Mouse (Mus musculus) stomach, embryonic 15.5 days (tissue): Measurements from ENCODE around the gene Pttg1ip. TPM values are rescaled to one million over a fixed set of nuclear protein-coding genes. Genes with fewer than 3 reads are reported as not detected.
A peak's percentile ranks its signal among the peaks of the same experiment; 100 is the strongest.

Experiments used
- ATAC-seq: fragments of 200-750 bp; cut with Nextera tagmentation; 2 replicates; pipeline ENCODE4 v1.8.0; 2017; ENCODE audit warnings: low read depth, moderate number of reproducible peaks, moderate TSS enrichment; ENCODE audit not compliant: insufficient read depth, low FRiP score
- H3K27ac ChIP-seq: fragments of 300-500 bp; sonication (generic); 2 replicates; pipeline ENCODE4 v1.5.1; 2015; ENCODE audit warnings: mild to moderate bottlenecking, inconsistent platforms
- H3K27me3 ChIP-seq: fragments of 300-500 bp; sonication (generic); replicated peaks from 2 replicates; pipeline ENCODE4 v1.6.1; 2015; ENCODE audit warnings: inconsistent platforms
- H3K36me3 ChIP-seq: fragments of 300-500 bp; sonication (generic); 2 replicates; pipeline ENCODE4 v1.6.1; 2015; ENCODE audit warnings: inconsistent platforms
- H3K4me1 ChIP-seq: fragments of 300-500 bp; sonication (generic); 2 replicates; pipeline ENCODE4 v1.6.1; 2015; ENCODE audit warnings: inconsistent platforms
- H3K4me2 ChIP-seq: fragments of 300-500 bp; sonication (generic); 2 replicates; pipeline ENCODE4 v1.6.1; 2015; ENCODE audit warnings: mild to moderate bottlenecking, inconsistent platforms
- H3K4me3 ChIP-seq: fragments of 300-500 bp; sonication (generic); replicated peaks from 2 replicates; pipeline ENCODE4 v1.5.1; 2015; ENCODE audit warnings: inconsistent platforms
- H3K9ac ChIP-seq: fragments of 300-500 bp; sonication (generic); 2 replicates; pipeline ENCODE4 v1.6.1; 2015; ENCODE audit warnings: inconsistent platforms
- H3K9me3 ChIP-seq: fragments of 300-500 bp; sonication (generic); 2 replicates; pipeline ENCODE4 v1.6.1; 2016; ENCODE audit warnings: inconsistent platforms
- WGBS: fragments of 180-500 bp; shearing (Covaris S2); methylation state at CpG from one replicate; pipeline ENCODE4 v1.1.7; 2015; 5-methylcytosine and 5-hydroxymethylcytosine counted together
- polyA plus RNA-seq: library from polyadenylated mRNA; unstranded; fragments of >200 nt; fragmentation: Nextera tagmentation; extraction: Ambion mirVana; gene quantifications from 2 replicates; pipeline ENCODE4 v1.2.1, GENCODE M21; 2015

Pttg1ip gene
- polyA plus RNA-seq, 1 experiment from 2014 or later: 174 TPM

- H3K4me2 ChIP-seq: no peak overlapping the region
- no peak overlapping the region for H3K27ac ChIP-seq
- H3K27me3 ChIP-seq: no peaks in the 10 kb centered on the region
- no peak overlapping the region for H3K9ac ChIP-seq
- H3K4me1 ChIP-seq: peaks cover 19% of the 10 kb centered on the region
- H3K9me3 ChIP-seq: no peaks in the 10 kb centered on the region
- no peak for ATAC-seq
- WGBS: 79% methylated on average over 8 of the region's 8 CpGs
- no peak overlapping the region for H3K4me3 ChIP-seq
- H3K36me3 ChIP-seq: peaks cover 38% of the 10 kb centered on the region
Measured at GRCm38 (mm10) chr10:77610221-77610961, 28.9 kb downstream of the Pttg1ip start.

DNA sequence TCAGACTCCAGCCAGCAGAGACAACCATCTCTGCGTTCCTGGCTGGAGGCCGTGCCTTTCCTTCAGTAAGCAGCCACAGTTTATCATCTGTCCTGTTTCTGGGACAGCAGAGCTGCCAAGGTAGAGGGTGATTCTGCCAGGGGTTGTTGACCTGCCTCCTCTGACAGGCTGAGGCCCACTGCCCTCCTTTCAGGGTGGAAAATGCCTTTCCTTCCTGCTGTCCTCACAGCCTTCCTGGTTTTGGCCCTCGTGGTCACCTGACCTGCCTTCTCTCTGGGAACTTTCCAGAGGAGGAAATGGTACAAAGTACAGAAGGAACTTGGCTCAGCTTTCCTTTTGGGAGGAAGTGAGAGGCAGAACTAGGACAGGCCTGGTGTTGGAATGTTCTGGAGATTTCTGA lies 31.9 kb downstream of the Pttg1ip start:
- no peak overlapping the region for H3K4me2 ChIP-seq
- ATAC-seq: peak; percentile 21; the same call in 1 of the 2 replicates
- no peak overlapping the region for H3K4me3 ChIP-seq
- H3K27ac ChIP-seq: peak overlapping the region; percentile 65; the same call in 1 of the 2 replicates
- 0 out of 2 replicates have a peak, but pooled peaks cover 4% of the 10 kb centered on the region for H3K4me1 ChIP-seq
- H3K36me3 ChIP-seq: peaks cover 55% of the 10 kb centered on the region
- 81% methylated on average over 3 of the region's 3 CpGs for WGBS
- H3K27me3 ChIP-seq: no peaks in the 10 kb centered on the region
- H3K9ac ChIP-seq: no peak overlapping the region
- no peaks in the 10 kb centered on the region for H3K9me3 ChIP-seq

DNA sequence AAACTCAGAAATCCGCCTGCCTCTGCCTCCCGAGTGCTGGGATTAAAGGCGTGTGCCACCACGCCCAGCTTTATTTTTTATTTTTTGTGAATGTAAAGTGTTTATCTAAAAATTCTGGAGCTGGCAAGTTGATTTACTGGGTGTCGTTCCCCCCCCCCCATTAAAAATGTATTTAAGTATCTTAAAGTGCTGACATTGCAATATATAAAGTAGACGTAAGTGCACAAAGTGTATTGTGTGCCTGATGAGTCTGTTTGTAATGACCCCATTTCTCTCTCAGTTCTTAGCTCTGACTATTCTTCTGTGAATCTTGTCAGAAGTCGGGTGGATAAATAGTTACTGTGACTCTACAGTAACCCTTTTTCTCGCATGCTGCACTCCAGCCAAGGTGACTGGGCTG lies 34.1 kb downstream of the Pttg1ip start:
- H3K4me3 ChIP-seq: no peak overlapping the region
- no peak overlapping the region for H3K9ac ChIP-seq
- H3K4me1 ChIP-seq: no peaks in the 10 kb centered on the region
- WGBS: 88% methylated on average over 8 of the region's 8 CpGs
- no peak overlapping the region for H3K4me2 ChIP-seq
- H3K27me3 ChIP-seq: no peaks in the 10 kb centered on the region
- H3K27ac ChIP-seq: no peak overlapping the region
- no peak for ATAC-seq
- H3K36me3 ChIP-seq: peaks cover 45% of the 10 kb centered on the region
- no peaks in the 10 kb centered on the region for H3K9me3 ChIP-seq

GRCm38 (mm10) chr10:77616166-77616565 lies 34.6 kb downstream of the Pttg1ip start:
- no peak for ATAC-seq
- Histone ChIP-seq H3K9ac (no peak overlapping the region), H3K36me3 (peaks cover 40% of the 10 kb centered on the region), H3K4me3 (no peak overlapping the region), H3K4me1 (no peaks in the 10 kb centered on the region), H3K4me2 (no peak overlapping the region), H3K9me3 (no peaks in the 10 kb centered on the region), H3K27ac (no peak overlapping the region), H3K27me3 (no peaks in the 10 kb centered on the region)
- 92% methylated on average over 9 of the region's 9 CpGs for WGBS

DNA sequence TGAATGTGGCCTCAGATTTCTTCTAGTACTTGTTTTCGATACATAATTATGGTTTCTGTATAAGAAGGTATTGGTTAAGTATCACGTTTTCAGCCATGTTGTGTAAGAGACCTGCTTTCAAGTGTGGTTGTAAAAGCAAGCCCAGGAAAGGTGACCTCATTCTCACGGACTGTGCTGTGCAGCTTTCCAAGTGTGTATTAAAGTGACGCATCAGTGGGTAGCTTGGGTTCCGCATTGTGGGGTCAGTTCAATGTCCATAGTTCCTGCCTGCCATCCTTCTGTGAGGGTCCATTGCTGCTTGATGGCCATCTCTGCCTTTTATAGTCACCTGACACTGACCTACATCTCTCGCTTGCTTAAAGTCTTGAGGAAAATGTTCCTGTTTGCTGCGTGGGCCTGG lies 35.4 kb downstream of the Pttg1ip start:
- no peak overlapping the region for H3K27ac ChIP-seq
- H3K4me3 ChIP-seq: no peak overlapping the region
- ATAC-seq: no peak
- peaks cover 6% of the 10 kb centered on the region; the same call in 1 of the 2 replicates for H3K4me1 ChIP-seq
- H3K9me3 ChIP-seq: no peaks in the 10 kb centered on the region
- peaks cover 33% of the 10 kb centered on the region for H3K36me3 ChIP-seq
- no peaks in the 10 kb centered on the region for H3K27me3 ChIP-seq
- WGBS: 91% methylated on average over 7 of the region's 7 CpGs
- H3K9ac ChIP-seq: no peak overlapping the region
- H3K4me2 ChIP-seq: no peak overlapping the region

- Histone ChIP-seq H3K4me3 (peak overlapping the region; percentile 76), H3K27ac (peak overlapping the region; percentile 87), H3K36me3 (peaks cover 8% of the 10 kb centered on the region), H3K4me2 (peak overlapping the region; percentile 70), H3K9ac (no peak overlapping the region), H3K27me3 (no peaks in the 10 kb centered on the region), H3K9me3 (no peaks in the 10 kb centered on the region), H3K4me1 (peaks cover 28% of the 10 kb centered on the region)
- ATAC-seq: no peak
- 71% methylated on average over 8 of the region's 8 CpGs for WGBS
Measured at GRCm38 (mm10) chr10:77621546-77621945, 40.0 kb downstream of the Pttg1ip start.

DNA sequence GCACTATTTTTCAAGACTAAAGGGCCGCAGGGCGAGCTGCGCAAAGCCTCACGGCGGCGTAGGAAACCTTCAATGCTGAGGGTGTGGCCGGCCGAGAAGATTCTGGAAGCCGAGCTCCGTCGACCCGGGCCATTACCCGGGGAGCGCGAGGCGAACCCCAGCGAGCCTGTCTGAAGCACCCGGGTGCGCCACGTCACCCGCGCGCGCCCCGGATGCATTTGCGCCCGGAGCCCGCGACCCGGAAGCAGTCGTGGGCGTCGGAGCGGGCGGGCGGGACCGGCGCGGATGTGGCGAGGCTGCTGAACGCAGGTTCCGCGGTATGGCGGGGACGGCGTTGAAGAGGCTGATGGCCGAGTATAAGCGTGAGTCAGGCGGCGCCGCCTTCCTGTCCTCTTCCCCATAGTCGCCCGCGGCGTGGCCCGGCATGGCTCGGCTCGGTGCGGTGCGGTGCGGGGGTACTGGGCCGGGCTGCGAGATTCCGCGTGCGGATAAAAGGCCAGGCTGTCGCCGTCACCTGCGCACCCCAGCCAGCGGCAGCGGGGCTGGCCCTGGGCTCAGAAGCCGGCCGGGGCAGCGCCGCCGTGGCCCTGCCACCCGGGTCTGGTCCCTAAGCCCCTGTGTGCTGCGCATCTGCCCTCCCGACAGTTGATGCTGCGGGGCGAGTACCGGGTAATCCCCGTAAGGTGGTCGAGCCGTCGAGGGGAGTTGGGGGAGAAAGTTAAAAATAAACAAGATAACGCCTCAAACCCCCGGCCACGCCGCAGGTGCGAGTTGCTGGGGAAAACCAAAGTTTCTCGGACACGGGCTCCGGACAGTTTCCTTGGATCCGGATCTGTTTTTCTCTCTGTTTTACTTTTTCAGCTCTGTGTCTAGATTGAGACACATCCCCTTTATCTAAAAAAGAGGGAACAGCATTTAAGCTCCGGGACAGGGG lies 40.8 kb downstream of the Pttg1ip start, which contains the start of gene Ube2g2:
Gene Ube2g2, plus strand, starts transcription at position 221 of the 934 bp plus-strand sequence.
- peak; percentile 94 for ATAC-seq
- WGBS: under 1% methylated on average over 93 of the region's 96 CpGs

DNA sequence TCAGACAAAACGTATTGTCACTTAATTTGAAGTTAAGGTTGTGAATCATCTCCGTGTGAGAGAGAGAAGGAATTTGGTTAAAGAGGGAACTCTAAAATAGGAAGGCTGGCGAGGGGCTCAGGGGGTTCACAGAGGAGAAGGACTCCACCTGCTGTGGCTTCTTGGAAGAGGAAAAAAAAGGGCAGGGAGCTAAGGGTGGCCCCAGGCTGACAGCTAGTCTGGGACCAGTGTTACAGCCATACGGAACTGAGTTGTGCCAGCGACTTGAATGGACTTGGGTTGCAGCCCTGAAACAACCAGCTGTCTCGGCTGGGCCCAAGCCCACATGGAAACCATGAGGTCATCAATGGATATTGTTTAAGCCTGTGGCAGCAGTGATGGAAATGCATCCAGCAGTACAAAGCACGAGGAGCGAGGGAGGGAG lies 41.6 kb downstream of the Pttg1ip start:
- WGBS: 5% methylated on average over 8 of the region's 8 CpGs
- Histone ChIP-seq H3K9ac (peak overlapping the region; percentile 95), H3K4me1 (peaks cover 29% of the 10 kb centered on the region), H3K9me3 (no peaks in the 10 kb centered on the region), H3K4me3 (peak overlapping the region; percentile 76), H3K36me3 (no peaks in the 10 kb centered on the region), H3K27ac (peak overlapping the region; percentile 89), H3K27me3 (no peaks in the 10 kb centered on the region), H3K4me2 (peak overlapping the region; percentile 70)
- ATAC-seq: no peak

More for the DNA sequence above, 40.8 kb downstream of the Pttg1ip start, which contains the start of gene Ube2g2:
- Histone ChIP-seq H3K4me1 (peaks cover 29% of the 10 kb centered on the region), H3K36me3 (0 out of 2 replicates have a peak, but pooled peaks cover 3% of the 10 kb centered on the region), H3K4me3 (peak within 1 kb of the TSS; percentile 76), H3K27ac (peak within 1 kb of the TSS; percentile 89), H3K9ac (peak within 1 kb of the TSS; percentile 95), H3K9me3 (no peaks in the 10 kb centered on the region), H3K27me3 (no peaks in the 10 kb centered on the region), H3K4me2 (peak within 1 kb of the TSS; percentile 70)

GRCm38 (mm10) chr10:77623639-77624400 lies 42.3 kb downstream of the Pttg1ip start:
- no peak overlapping the region for H3K9ac ChIP-seq
- H3K9me3 ChIP-seq: no peaks in the 10 kb centered on the region
- WGBS: 87% methylated on average over 10 of the region's 10 CpGs
- no peak for ATAC-seq
- H3K4me1 ChIP-seq: peaks cover 29% of the 10 kb centered on the region
- no peaks in the 10 kb centered on the region for H3K36me3 ChIP-seq
- peak overlapping the region; percentile 89 for H3K27ac ChIP-seq
- peak overlapping the region; percentile 70 for H3K4me2 ChIP-seq
- peak overlapping the region; percentile 76 for H3K4me3 ChIP-seq
- H3K27me3 ChIP-seq: no peaks in the 10 kb centered on the region

DNA sequence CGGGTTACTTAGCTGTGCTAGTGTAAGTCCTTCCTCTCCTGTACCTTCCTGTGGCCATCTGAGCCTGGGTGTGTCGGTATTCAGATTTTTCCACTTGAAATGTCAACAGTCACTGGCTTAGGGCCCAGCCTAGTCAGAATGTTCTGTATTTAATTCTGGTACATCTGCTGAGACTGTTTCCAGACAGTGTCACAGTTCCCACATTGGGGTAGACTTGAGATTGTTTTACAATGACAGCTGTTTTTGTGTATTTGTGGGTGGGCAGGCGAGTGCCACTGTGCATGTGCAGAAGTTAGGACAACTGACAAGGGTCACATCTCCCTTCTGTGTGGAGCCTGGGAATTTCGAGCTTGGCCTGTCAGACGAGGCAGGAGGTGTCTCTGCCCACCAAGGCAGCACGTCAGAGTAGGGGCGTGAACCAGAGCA lies 43.1 kb downstream of the Pttg1ip start:
- Histone ChIP-seq H3K27ac (peak overlapping the region; percentile 45), H3K9ac (no peak overlapping the region)

DNA sequence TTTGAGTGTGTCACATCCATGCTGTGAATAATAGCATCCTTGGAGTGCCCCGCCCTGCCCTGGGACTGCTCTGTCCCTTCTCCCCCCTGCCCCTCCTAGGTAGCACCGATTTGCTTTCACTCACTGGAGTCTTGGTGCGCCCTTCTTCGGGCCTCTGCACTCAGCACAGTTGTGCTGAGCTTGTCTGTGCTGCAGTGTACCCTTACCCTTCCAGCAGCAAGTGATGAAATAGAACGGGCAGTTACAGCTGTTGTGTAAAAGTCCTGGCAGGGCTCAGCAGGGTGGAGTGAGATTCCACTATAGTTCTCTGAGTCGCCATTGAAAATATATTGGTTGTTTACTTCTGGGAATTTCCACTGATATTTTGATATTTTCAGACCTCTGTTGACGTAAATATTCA lies 44.5 kb downstream of the Pttg1ip start:
- no peak overlapping the region for H3K4me3 ChIP-seq
- H3K36me3 ChIP-seq: no peaks in the 10 kb centered on the region; the same call in 1 of the 2 replicates
- H3K9me3 ChIP-seq: no peaks in the 10 kb centered on the region
- H3K4me2 ChIP-seq: no peak overlapping the region
- WGBS: 74% methylated on average over 7 of the region's 7 CpGs
- H3K27me3 ChIP-seq: no peaks in the 10 kb centered on the region
- ATAC-seq: no peak
- H3K9ac ChIP-seq: no peak overlapping the region
- H3K4me1 ChIP-seq: peaks cover 29% of the 10 kb centered on the region
- H3K27ac ChIP-seq: no peak overlapping the region

More for the DNA sequence above, 43.1 kb downstream of the Pttg1ip start:
- no peaks in the 10 kb centered on the region for H3K9me3 ChIP-seq
- no peak overlapping the region for H3K4me3 ChIP-seq
- H3K4me1 ChIP-seq: peaks cover 29% of the 10 kb centered on the region
- no peaks in the 10 kb centered on the region for H3K27me3 ChIP-seq
- H3K4me2 ChIP-seq: peak overlapping the region; percentile 29; the same call in 1 of the 2 replicates
- H3K36me3 ChIP-seq: no peaks in the 10 kb centered on the region
- 53% methylated on average over 7 of the region's 7 CpGs for WGBS
- no peak for ATAC-seq
